Mouse (Mus musculus) spleen, adult 18-20 months (tissue): ENCODE measurements at regions not wholly inside any gene's neighbourhood (a gene's known extent, or its start where the extent isn't known, plus 50 kb on each side); places are given as distances from the start of the nearest gene placed in this dataset.

Experiments used
- DNase-seq, 2 experiments: peaks; one replicate each; pipeline ENCODE4 v3.0.0; 2022; ENCODE audit warnings: mixed read lengths in 2 of 2

- no peak for DNase-seq
Observed at GRCm38 (mm10) chr7:145040871-145041270, 101.1 kb upstream of the Ccnd1 start.

- no peak for DNase-seq
Observed at GRCm38 (mm10) chr7:145034385-145034784, 94.7 kb upstream of the Ccnd1 start.

GRCm38 (mm10) chr7:145031275-145031674 is 91.5 kb upstream of the Ccnd1 start:
- DNase-seq, result no peak

GRCm38 (mm10) chr7:145030635-145031141 is 91.0 kb upstream of the Ccnd1 start:
- DNase-seq, result peak in 1 of 2 experiments; percentile 24

GRCm38 (mm10) chr7:145029622-145030021 is 89.9 kb upstream of the Ccnd1 start:
- no peak for DNase-seq

GRCm38 (mm10) chr7:145029124-145029523 is 89.4 kb upstream of the Ccnd1 start:
- no peak for DNase-seq

- DNase-seq, result no peak
Observed at GRCm38 (mm10) chr7:145027061-145027460, 87.3 kb upstream of the Ccnd1 start.

GRCm38 (mm10) chr7:145026014-145026285 is 86.2 kb upstream of the Ccnd1 start:
- DNase-seq, result no peak

GRCm38 (mm10) chr7:145025186-145026013 is 85.7 kb upstream of the Ccnd1 start:
- DNase-seq, result no peak

- DNase-seq, result no peak
Observed at GRCm38 (mm10) chr7:145024651-145025050, 84.9 kb upstream of the Ccnd1 start.

GRCm38 (mm10) chr7:145019137-145019536 is 79.4 kb upstream of the Ccnd1 start:
- DNase-seq, result no peak

GRCm38 (mm10) chr7:145018149-145018548 is 78.4 kb upstream of the Ccnd1 start:
- no peak for DNase-seq

GRCm38 (mm10) chr7:145015463-145016085 is 75.8 kb upstream of the Ccnd1 start:
- no peak for DNase-seq

GRCm38 (mm10) chr7:145010757-145011156 is 71.0 kb upstream of the Ccnd1 start:
- no peak for DNase-seq

- no peak for DNase-seq
Observed at GRCm38 (mm10) chr7:145010004-145010403, 70.3 kb upstream of the Ccnd1 start.

- no peak for DNase-seq
Observed at GRCm38 (mm10) chr7:145008662-145009333, 69.1 kb upstream of the Ccnd1 start.

GRCm38 (mm10) chr7:145007216-145007615 is 67.5 kb upstream of the Ccnd1 start:
- DNase-seq, result no peak

GRCm38 (mm10) chr7:145001503-145002084 is 61.9 kb upstream of the Ccnd1 start:
- DNase-seq, result no peak

- DNase-seq, result no peak
Observed at GRCm38 (mm10) chr7:144999741-145000140, 60.0 kb upstream of the Ccnd1 start.

- DNase-seq, result no peak
Observed at GRCm38 (mm10) chr7:144996847-144997246, 57.1 kb upstream of the Ccnd1 start.

- no peak for DNase-seq
Observed at GRCm38 (mm10) chr7:144994229-144994628, 54.5 kb upstream of the Ccnd1 start.

GRCm38 (mm10) chr7:144993566-144993965 is 53.8 kb upstream of the Ccnd1 start:
- no peak for DNase-seq

- no peak for DNase-seq
Observed at GRCm38 (mm10) chr7:144991760-144992159, 52.0 kb upstream of the Ccnd1 start.
